Mouse (Mus musculus): ENCODE results near the gene Rsad1.

DNA sequence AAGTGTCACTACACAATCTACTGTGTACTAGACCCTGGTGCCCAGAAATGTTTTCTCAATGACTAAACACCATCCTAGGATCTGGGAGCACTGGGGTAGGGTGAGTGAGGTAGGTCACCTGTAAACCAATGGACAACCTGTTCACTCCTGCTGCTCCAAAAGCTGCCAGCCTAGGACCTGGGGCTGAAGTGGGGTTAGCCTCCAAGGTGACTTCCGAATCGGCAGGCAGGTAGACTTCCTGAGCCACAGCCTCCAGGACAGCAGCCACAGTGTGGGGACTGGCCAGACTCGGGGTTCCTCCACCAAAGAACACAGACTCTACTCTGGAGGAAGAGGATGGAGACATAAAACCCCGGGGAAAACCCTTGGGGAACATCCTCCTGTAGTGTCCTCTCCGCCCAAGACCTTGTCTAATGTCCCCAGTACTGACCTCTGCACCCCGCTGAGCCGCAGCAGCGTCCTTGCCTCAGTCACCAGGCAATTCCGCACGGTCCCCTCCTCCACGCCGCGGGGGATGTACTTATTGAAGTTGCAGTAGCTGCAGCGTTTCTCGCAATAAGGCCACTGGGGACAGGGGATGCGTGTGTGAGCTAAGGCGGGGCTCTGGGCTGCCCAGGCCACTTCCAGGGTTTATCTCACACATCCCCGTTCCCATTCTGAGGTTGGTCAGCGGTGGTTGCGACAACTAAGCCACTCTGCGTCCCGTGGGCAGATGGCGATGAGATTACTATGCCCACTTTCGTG lies 842 bp downstream of the Rsad1 start:
- no peak for TF ChIP-seq CTCF (IDR thresholded peaks at IDR 0.05; ENCODE audit: low read depth, low read length)
- no peak for TF ChIP-seq POLR2A (IDR thresholded peaks at IDR 0.05; ENCODE audit: insufficient read depth, low read length)
